Mouse (Mus musculus) embryonic facial prominence, embryonic 13.5 days (tissue): Measurements from ENCODE around the gene Lrch3. TPM values are rescaled to one million over a fixed set of nuclear protein-coding genes. Genes with fewer than 3 reads are reported as not detected.

ENCODE experiments used
- ATAC-seq: fragments of 200-750 bp; cut with Nextera tagmentation; 2 replicates; pipeline ENCODE4 v1.8.0; 2017; ENCODE audit warnings: low read depth; ENCODE audit not compliant: insufficient number of reproducible peaks, insufficient read depth, low FRiP score, low TSS enrichment
- H3K27ac ChIP-seq: fragments of 300-500 bp; sonication (generic); 2 replicates; pipeline ENCODE4 v1.5.1; 2015; ENCODE audit warnings: moderate library complexity, mild to moderate bottlenecking, inconsistent platforms
- H3K27me3 ChIP-seq: fragments of 300-500 bp; sonication (generic); 2 replicates; pipeline ENCODE4 v1.6.1; 2015; ENCODE audit warnings: mild to moderate bottlenecking, inconsistent platforms
- H3K36me3 ChIP-seq: fragments of 300-500 bp; sonication (generic); 2 replicates; pipeline ENCODE4 v1.6.1; 2015; ENCODE audit warnings: mild to moderate bottlenecking, inconsistent platforms
- H3K4me1 ChIP-seq: fragments of 300-500 bp; sonication (generic); 2 replicates; pipeline ENCODE4 v1.6.1; 2015; ENCODE audit warnings: inconsistent platforms
- H3K4me2 ChIP-seq: fragments of 300-500 bp; sonication (generic); 2 replicates; pipeline ENCODE4 v1.6.1; 2015; ENCODE audit warnings: moderate library complexity, mild to moderate bottlenecking, inconsistent platforms
- H3K4me3 ChIP-seq: fragments of 300-500 bp; sonication (generic); 2 replicates; pipeline ENCODE4 v1.5.1; 2015; ENCODE audit warnings: mild to moderate bottlenecking, inconsistent platforms
- H3K9ac ChIP-seq: fragments of 300-500 bp; sonication (generic); 2 replicates; pipeline ENCODE4 v1.6.1; 2015; ENCODE audit warnings: mild to moderate bottlenecking, inconsistent platforms
- H3K9me3 ChIP-seq: fragments of 300-500 bp; sonication (generic); 2 replicates; pipeline ENCODE4 v1.6.1; 2016; ENCODE audit warnings: inconsistent platforms
- WGBS: fragments of 180-500 bp; shearing (Covaris S2); methylation state at CpG from one replicate; pipeline ENCODE4 v1.1.7; 2015; ENCODE audit warnings: mixed read lengths; 5-methylcytosine and 5-hydroxymethylcytosine counted together
- polyA plus RNA-seq: library from polyadenylated mRNA; unstranded; fragments of >200 nt; fragmentation: Nextera tagmentation; extraction: Ambion mirVana; gene quantifications from 2 replicates; pipeline ENCODE4 v1.2.1, GENCODE M21; 2015

Gene Lrch3
- polyA plus RNA-seq, 1 experiment from 2014 or later = 34.1 TPM

DNA sequence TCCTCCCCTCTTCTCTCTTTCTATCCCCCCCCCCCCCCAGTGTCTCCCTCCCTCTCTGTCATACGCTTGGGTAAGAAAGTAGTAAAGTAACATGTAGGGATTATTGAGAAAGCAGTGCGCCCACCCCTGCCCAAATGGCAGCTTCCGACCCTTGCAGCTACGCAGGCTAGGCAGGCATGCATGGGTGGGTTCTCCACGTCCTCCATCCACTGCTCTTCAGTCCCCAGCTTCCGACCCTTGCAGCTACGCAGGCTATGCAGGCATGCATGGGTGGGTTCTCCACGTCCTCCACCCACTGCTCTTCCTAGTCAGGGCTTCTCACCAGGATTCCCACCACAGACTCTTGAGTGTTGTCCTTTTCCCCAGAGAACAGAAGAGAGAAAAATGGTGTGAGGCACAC lies 34.1 kb downstream of the Lrch3 start:
- peaks cover 7% of the 10 kb centered on the region for H3K4me1 ChIP-seq
- no peak overlapping the region for H3K4me2 ChIP-seq
- H3K27me3 ChIP-seq = no peaks in the 10 kb centered on the region
- no peak overlapping the region for H3K9ac ChIP-seq
- no peak overlapping the region for H3K27ac ChIP-seq
- no peak overlapping the region for H3K4me3 ChIP-seq
- ATAC-seq = no peak
- peaks cover 8% of the 10 kb centered on the region for H3K36me3 ChIP-seq
- 82% methylated on average over 8 of the region's 8 CpGs for WGBS
- H3K9me3 ChIP-seq = no peaks in the 10 kb centered on the region

DNA sequence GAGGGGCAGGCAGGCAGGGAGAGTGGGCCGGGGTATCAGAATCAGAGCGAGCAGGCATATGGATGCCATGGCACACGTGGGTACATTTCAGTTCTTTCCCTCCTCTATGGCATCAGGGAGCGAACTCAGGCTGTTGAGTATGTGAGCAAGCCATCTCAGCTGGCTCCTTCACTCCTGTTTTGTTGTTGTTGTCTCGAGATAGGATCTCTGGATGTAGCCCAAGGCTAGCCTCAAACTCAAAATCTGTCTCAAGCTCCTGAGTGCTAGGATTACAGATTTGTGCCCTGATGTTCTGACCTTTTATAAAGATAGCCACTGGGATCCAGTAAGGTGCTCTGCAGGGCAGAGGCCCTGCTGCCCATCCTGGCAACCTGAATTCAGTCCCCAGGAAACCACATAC lies 34.8 kb downstream of the Lrch3 start:
- ATAC-seq = no peak
- no peak overlapping the region for H3K27ac ChIP-seq
- H3K4me2 ChIP-seq = no peak overlapping the region
- no peaks in the 10 kb centered on the region for H3K27me3 ChIP-seq
- peaks cover 8% of the 10 kb centered on the region for H3K36me3 ChIP-seq
- no peak overlapping the region for H3K9ac ChIP-seq
- peaks cover 7% of the 10 kb centered on the region for H3K4me1 ChIP-seq
- WGBS = 80% methylated on average over 5 of the region's 5 CpGs
- H3K4me3 ChIP-seq = no peak overlapping the region
- H3K9me3 ChIP-seq = no peaks in the 10 kb centered on the region

- Histone ChIP-seq H3K4me1 (peaks cover 7% of the 10 kb centered on the region), H3K27ac (no peak overlapping the region), H3K9ac (no peak overlapping the region), H3K27me3 (no peaks in the 10 kb centered on the region), H3K4me2 (no peak overlapping the region), H3K4me3 (no peak overlapping the region), H3K36me3 (peaks cover 8% of the 10 kb centered on the region), H3K9me3 (no peaks in the 10 kb centered on the region)
- no peak for ATAC-seq
Observed at GRCm38 (mm10) chr16:32949281-32949680, 35.4 kb downstream of the Lrch3 start.

DNA sequence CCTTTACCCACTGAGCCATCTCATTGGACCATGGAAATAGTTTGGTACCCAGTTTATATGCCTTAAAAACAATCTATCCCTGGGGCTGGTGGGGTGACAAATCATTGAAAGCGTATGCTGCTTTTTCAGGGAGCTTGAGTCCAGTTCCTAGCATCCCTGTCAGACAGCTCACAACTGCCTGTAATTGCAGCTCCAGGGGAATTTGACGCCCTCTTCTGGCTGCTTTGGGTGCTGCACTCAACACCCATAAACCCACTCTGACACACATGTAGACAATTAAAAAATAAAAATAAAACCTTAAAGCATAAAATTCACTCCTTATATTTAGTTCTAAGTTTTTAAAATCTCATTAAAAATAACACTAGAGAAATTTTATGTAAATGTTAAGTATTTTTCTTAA lies 37.2 kb downstream of the Lrch3 start:
- no peak overlapping the region for H3K4me3 ChIP-seq
- peaks cover 7% of the 10 kb centered on the region for H3K4me1 ChIP-seq
- H3K27me3 ChIP-seq = no peaks in the 10 kb centered on the region
- H3K9ac ChIP-seq = no peak overlapping the region
- H3K36me3 ChIP-seq = peaks cover 18% of the 10 kb centered on the region
- H3K4me2 ChIP-seq = no peak overlapping the region
- H3K27ac ChIP-seq = no peak overlapping the region
- WGBS = 86% methylated on average over 2 of the region's 2 CpGs
- no peak for ATAC-seq
- no peaks in the 10 kb centered on the region for H3K9me3 ChIP-seq

DNA sequence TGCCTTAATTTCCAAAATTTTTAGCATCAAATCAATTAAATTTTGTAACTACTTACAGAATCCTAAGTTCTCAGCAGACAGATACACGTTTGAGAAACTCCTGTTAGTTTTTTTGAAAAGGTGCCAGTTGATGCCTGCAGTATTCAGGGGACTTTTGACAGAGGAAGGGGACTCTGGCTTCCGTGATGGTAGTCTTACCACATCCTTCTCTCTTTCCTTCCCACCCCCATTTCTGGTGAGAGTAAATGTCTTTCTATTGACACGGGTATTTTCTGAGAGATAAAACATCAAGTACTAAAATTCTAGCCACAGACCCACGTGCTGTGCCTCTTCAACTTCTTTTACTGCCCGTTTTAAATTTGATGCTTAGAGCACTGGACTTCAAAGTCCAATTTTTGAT lies 39.9 kb downstream of the Lrch3 start:
- Histone ChIP-seq H3K27me3 (no peaks in the 10 kb centered on the region), H3K4me2 (no peak overlapping the region), H3K4me1 (no peaks in the 10 kb centered on the region), H3K36me3 (peaks cover 24% of the 10 kb centered on the region), H3K27ac (no peak overlapping the region), H3K4me3 (no peak overlapping the region), H3K9me3 (no peaks in the 10 kb centered on the region), H3K9ac (no peak overlapping the region)
- 71% methylated on average over 5 of the region's 5 CpGs for WGBS
- no peak for ATAC-seq

- WGBS = 51% methylated on average over 6 of the region's 6 CpGs
- no peak overlapping the region for H3K27ac ChIP-seq
- no peak for ATAC-seq
- H3K4me1 ChIP-seq = no peaks in the 10 kb centered on the region
- H3K4me2 ChIP-seq = no peak overlapping the region
- H3K27me3 ChIP-seq = no peaks in the 10 kb centered on the region
- no peak overlapping the region for H3K4me3 ChIP-seq
- no peaks in the 10 kb centered on the region for H3K9me3 ChIP-seq
- H3K36me3 ChIP-seq = peaks cover 25% of the 10 kb centered on the region
- H3K9ac ChIP-seq = no peak overlapping the region
Observed at GRCm38 (mm10) chr16:32954304-32954703, 40.4 kb downstream of the Lrch3 start.

- H3K9me3 ChIP-seq = no peaks in the 10 kb centered on the region
- H3K27me3 ChIP-seq = no peaks in the 10 kb centered on the region
- 61% methylated on average over 5 of the region's 5 CpGs for WGBS
- no peak for ATAC-seq
- H3K4me1 ChIP-seq = no peaks in the 10 kb centered on the region
- H3K27ac ChIP-seq = no peak overlapping the region
- H3K9ac ChIP-seq = no peak overlapping the region
- H3K4me3 ChIP-seq = no peak overlapping the region
- H3K4me2 ChIP-seq = no peak overlapping the region
- peaks cover 39% of the 10 kb centered on the region for H3K36me3 ChIP-seq
Observed at GRCm38 (mm10) chr16:32956889-32957288, 43.0 kb downstream of the Lrch3 start.

GRCm38 (mm10) chr16:32972535-32972934 lies 58.6 kb downstream of the Lrch3 start:
- no peak for ATAC-seq
- Histone ChIP-seq H3K27ac (no peak overlapping the region), H3K4me2 (no peak overlapping the region), H3K4me3 (no peak overlapping the region), H3K9ac (no peak overlapping the region), H3K36me3 (peaks cover 36% of the 10 kb centered on the region), H3K27me3 (no peaks in the 10 kb centered on the region), H3K9me3 (no peaks in the 10 kb centered on the region), H3K4me1 (no peaks in the 10 kb centered on the region)
- 72% methylated on average over 5 of the region's 5 CpGs for WGBS

GRCm38 (mm10) chr16:32973047-32973446 lies 59.1 kb downstream of the Lrch3 start:
- no peak overlapping the region for H3K9ac ChIP-seq
- H3K4me3 ChIP-seq = no peak overlapping the region
- no peaks in the 10 kb centered on the region for H3K9me3 ChIP-seq
- peaks cover 39% of the 10 kb centered on the region for H3K36me3 ChIP-seq
- H3K27me3 ChIP-seq = no peaks in the 10 kb centered on the region
- no peak overlapping the region for H3K27ac ChIP-seq
- no peaks in the 10 kb centered on the region for H3K4me1 ChIP-seq
- no peak for ATAC-seq
- no peak overlapping the region for H3K4me2 ChIP-seq
- WGBS = 80% methylated on average over 2 of the region's 2 CpGs

GRCm38 (mm10) chr16:32980227-32980626 lies 66.3 kb downstream of the Lrch3 start:
- Histone ChIP-seq H3K9me3 (no peaks in the 10 kb centered on the region), H3K36me3 (peaks cover 57% of the 10 kb centered on the region), H3K27me3 (no peaks in the 10 kb centered on the region), H3K4me3 (no peak overlapping the region), H3K9ac (no peak overlapping the region), H3K27ac (no peak overlapping the region), H3K4me1 (no peaks in the 10 kb centered on the region), H3K4me2 (no peak overlapping the region)
- WGBS = 76% methylated on average over 1 of the region's 1 CpGs
- ATAC-seq = no peak

DNA sequence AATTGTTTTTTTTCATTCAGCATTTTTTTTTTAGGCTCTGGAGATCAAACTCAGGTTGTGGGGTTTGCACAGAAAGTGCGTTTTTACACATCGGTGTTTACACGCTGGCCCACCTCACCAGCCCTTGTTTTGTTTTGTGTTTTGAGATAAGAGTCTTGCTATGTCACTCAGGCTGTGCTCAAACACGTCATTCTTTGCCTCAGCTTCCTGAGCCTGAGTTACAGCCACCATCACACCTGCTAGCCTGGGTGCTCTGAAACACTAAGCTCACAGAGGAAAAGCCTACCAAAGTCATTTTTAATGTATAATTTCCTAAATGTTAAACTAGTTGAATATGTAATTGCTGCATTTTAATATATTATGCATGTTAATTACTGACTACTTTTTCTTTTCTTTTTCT lies 67.5 kb downstream of the Lrch3 start:
- H3K36me3 ChIP-seq = peaks cover 59% of the 10 kb centered on the region
- no peak overlapping the region for H3K4me2 ChIP-seq
- no peaks in the 10 kb centered on the region for H3K9me3 ChIP-seq
- no peaks in the 10 kb centered on the region for H3K4me1 ChIP-seq
- H3K4me3 ChIP-seq = no peak overlapping the region
- 88% methylated on average over 4 of the region's 4 CpGs for WGBS
- H3K27me3 ChIP-seq = no peaks in the 10 kb centered on the region
- H3K27ac ChIP-seq = no peak overlapping the region
- no peak overlapping the region for H3K9ac ChIP-seq
- no peak for ATAC-seq

- Histone ChIP-seq H3K27me3 (no peaks in the 10 kb centered on the region), H3K36me3 (peaks cover 69% of the 10 kb centered on the region), H3K9ac (no peak overlapping the region), H3K9me3 (no peaks in the 10 kb centered on the region), H3K4me3 (no peak overlapping the region), H3K27ac (no peak overlapping the region), H3K4me2 (no peak overlapping the region), H3K4me1 (no peaks in the 10 kb centered on the region)
- ATAC-seq = no peak
- WGBS = 93% methylated on average over 2 of the region's 2 CpGs
Observed at GRCm38 (mm10) chr16:32984631-32985030, 70.7 kb downstream of the Lrch3 start.

GRCm38 (mm10) chr16:32992158-32992557 lies 78.3 kb downstream of the Lrch3 start:
- Histone ChIP-seq H3K4me3 (no peak overlapping the region), H3K4me2 (no peak overlapping the region), H3K9me3 (no peaks in the 10 kb centered on the region), H3K9ac (no peak overlapping the region), H3K36me3 (peaks cover 76% of the 10 kb centered on the region), H3K27ac (no peak overlapping the region), H3K4me1 (no peaks in the 10 kb centered on the region), H3K27me3 (no peaks in the 10 kb centered on the region)
- no peak for ATAC-seq
- 93% methylated on average over 5 of the region's 5 CpGs for WGBS
